ENCODE assay signal across 8 mouse cellular contexts in genomic region chr10:40713018-40713608, GRCm38 (mm10). TPM values are rescaled to one million over a fixed set of nuclear protein-coding genes. Genes with fewer than 3 reads are reported as not detected.
DNase-seq lines count a peak whose midpoint lies in the region; ATAC-seq and TF ChIP-seq lines count a peak whose summit lies in the region.

No protein-coding gene starts in this region.

- peak; percentile 82 for DNase-seq in heart, embryonic 10.5 days (ENCODE audit: low spot score)
- DNase-seq in heart, postnatal 14 days: no peak
- peak; percentile 12 for DNase-seq in Muller cell, postnatal 12 days (ENCODE audit: inconsistent ontology term)
- no peak for DNase-seq in hindbrain, embryonic 14.5 days (ENCODE audit: low spot score)
- peak; percentile 43 for DNase-seq in lung, postnatal 0 days (ENCODE audit: low spot score)
- DNase-seq in thymus, postnatal 0 days (ENCODE audit: low spot score): peak; percentile 20
- DNase-seq in left cerebral cortex, adult 9 months (ENCODE audit: low spot score in 2 of 2): no peak

- TF ChIP-seq EP300 in lung, postnatal 0 days (IDR thresholded peaks at IDR 0.05): no peak

- H3K4me3 ChIP-seq in heart, embryonic 10.5 days: 0 out of 2 replicates have a peak overlapping the region, but pooled peaks have one; percentile 18
- H3K4me3 ChIP-seq in hindbrain, embryonic 14.5 days (replicated peaks; ENCODE audit: low read length): no peak overlapping the region
- H3K4me3 ChIP-seq in lung, postnatal 0 days (ENCODE audit: low read depth, low read length): no peak overlapping the region

- H3K27ac ChIP-seq in heart, embryonic 10.5 days: peak overlapping the region; percentile 70
- H3K27ac ChIP-seq in hindbrain, embryonic 14.5 days: no peak overlapping the region
- H3K27ac ChIP-seq in lung, postnatal 0 days (ENCODE audit: low read length): no peak overlapping the region

- no peaks in the 10 kb centered on the region for H3K27me3 ChIP-seq in heart, embryonic 10.5 days (ENCODE audit: insufficient read depth, poor library complexity, severe bottlenecking)
- H3K27me3 ChIP-seq in hindbrain, embryonic 14.5 days (ENCODE audit: control insufficient read depth, insufficient read depth, low read length): no peaks in the 10 kb centered on the region
- no peaks in the 10 kb centered on the region for H3K27me3 ChIP-seq in lung, postnatal 0 days (replicated peaks; ENCODE audit: insufficient read depth, low read length)

- TF ChIP-seq CTCF in lung, postnatal 0 days (IDR thresholded peaks at IDR 0.05): no peak

- intact Hi-C loops in heart, postnatal 14 days (cut with DNase I): no loop called here

- no peak overlapping the region for H3K4me2 ChIP-seq in hindbrain, embryonic 14.5 days (replicated peaks)
- H3K4me2 ChIP-seq in lung, postnatal 0 days (replicated peaks; ENCODE audit: low read depth, low read length): no peak overlapping the region

- 29% methylated on average over 9 of the region's 9 CpGs for WGBS in heart, embryonic 10.5 days
- 35% methylated on average over 9 of the region's 9 CpGs for WGBS in hindbrain, embryonic 14.5 days
- 20% methylated on average over 9 of the region's 9 CpGs for WGBS in lung, postnatal 0 days

- H3K4me1 ChIP-seq in heart, embryonic 10.5 days: peaks cover 26% of the 10 kb centered on the region
- H3K4me1 ChIP-seq in hindbrain, embryonic 14.5 days (replicated peaks; ENCODE audit: control insufficient read depth, insufficient read depth, low read length): no peaks in the 10 kb centered on the region
- no peaks in the 10 kb centered on the region for H3K4me1 ChIP-seq in lung, postnatal 0 days (ENCODE audit: insufficient read depth, low read depth, low read length)

- H3K36me3 ChIP-seq in heart, embryonic 10.5 days: no peaks in the 10 kb centered on the region
- no peaks in the 10 kb centered on the region for H3K36me3 ChIP-seq in hindbrain, embryonic 14.5 days (replicated peaks; ENCODE audit: control insufficient read depth, insufficient read depth)
- H3K36me3 ChIP-seq in lung, postnatal 0 days (ENCODE audit: insufficient read depth, low read length): no peaks in the 10 kb centered on the region

- H3K9me3 ChIP-seq in heart, embryonic 10.5 days: no peaks in the 10 kb centered on the region
- H3K9me3 ChIP-seq in hindbrain, embryonic 14.5 days (ENCODE audit: control insufficient read depth, low read length): no peaks in the 10 kb centered on the region
- no peaks in the 10 kb centered on the region for H3K9me3 ChIP-seq in lung, postnatal 0 days (ENCODE audit: low read length)

- H3K9ac ChIP-seq in hindbrain, embryonic 14.5 days: no peak overlapping the region
- H3K9ac ChIP-seq in lung, postnatal 0 days (replicated peaks; ENCODE audit: low read depth): no peak overlapping the region

- peak; percentile 59; the same call in 1 of the 2 replicates for ATAC-seq in hindbrain, embryonic 14.5 days (ENCODE audit: low FRiP score)
- ATAC-seq in lung, postnatal 0 days: peak; percentile 74
- ATAC-seq in monocyte, adult 5-6 weeks (replicated peaks; ENCODE audit: insufficient number of reproducible peaks, low FRiP score, low TSS enrichment, poor library complexity, severe bottlenecking): no peak

RNA-seq across cellular contexts. Expression of gene Mettl24, which starts 30.0 kb away (rescaled TPM):
- polyA plus RNA-seq in heart, embryonic 10.5 days (2016; fragmentation: Nextera tagmentation; extraction: Ambion mirVana): 2.4 and 2.6 TPM in 2 replicates
- total RNA-seq in heart, postnatal 14 days (2021): 1 to 10 TPM; 1.4 to 1.5 TPM
- 0.33 and 0.76 TPM in 2 replicates for polyA plus RNA-seq in hindbrain, embryonic 14.5 days (2014; fragmentation: Nextera tagmentation; extraction: Ambion mirVana)
- polyA plus RNA-seq in lung, postnatal 0 days (2015; fragmentation: Nextera tagmentation; extraction: Ambion mirVana): 17.1 and 21.6 TPM in 2 replicates
- polyA plus RNA-seq in thymus, postnatal 0 days (2015; fragmentation: Nextera tagmentation; extraction: Ambion mirVana): 0.50 and 0.64 TPM in 2 replicates
- total RNA-seq in monocyte, adult 5-6 weeks (2017): not detected in 3 replicates

Comparison
In these comparisons a context has a peak if more than half of its experiments do, and no peak if none do; other contexts are left out.
1. DNase-seq: peak in heart, embryonic 10.5 days (single experiment), Muller cell, postnatal 12 days (single experiment), lung, postnatal 0 days (single experiment) and thymus, postnatal 0 days (single experiment); none in heart, postnatal 14 days (0 of 2), hindbrain, embryonic 14.5 days (single experiment) and left cerebral cortex, adult 9 months (0 of 2).